Mouse (Mus musculus): ENCODE measurements around the gene Cep295nl. TPM values are rescaled to one million over a fixed set of nuclear protein-coding genes. Genes with fewer than 3 reads are reported as not detected.

Gene Cep295nl
- polyA plus RNA-seq, 1 experiment, result 0.06 TPM

DNA sequence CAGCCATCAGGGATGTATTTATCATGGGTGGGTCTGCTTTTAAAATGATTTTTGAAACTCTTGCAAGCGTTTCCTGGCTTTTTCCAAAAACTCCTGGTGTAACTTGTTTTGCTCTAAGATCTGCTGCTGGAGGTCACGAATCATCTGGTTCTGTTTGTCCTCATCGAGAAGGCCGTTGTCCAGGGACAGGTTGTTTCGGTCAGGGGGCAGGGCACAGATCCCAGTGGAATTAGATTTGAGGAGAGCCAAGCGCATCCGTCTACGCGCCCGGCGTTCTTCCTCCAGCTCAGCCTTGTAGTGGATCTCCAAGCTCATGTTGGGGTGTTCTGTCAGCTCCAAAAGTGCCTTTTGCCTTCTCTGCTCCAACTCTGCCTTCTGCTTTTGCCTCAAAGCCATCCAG, 9.9 kb downstream of the Cep295nl start:
- Histone ChIP-seq H3K4me1 (ENCODE audit: control insufficient read depth, insufficient read depth, low read length) (no peaks in the 10 kb centered on the region), H3K4me3 (ENCODE audit: insufficient read depth, low read depth, low read length) (no peak overlapping the region), H3K36me3 (ENCODE audit: control insufficient read depth, insufficient read depth, low read length) (no peaks in the 10 kb centered on the region), H3K27me3 (replicated peaks; ENCODE audit: control insufficient read depth, insufficient read depth, low read length) (no peaks in the 10 kb centered on the region), H3K27ac (ENCODE audit: insufficient read depth, low read depth, low read length) (no peak overlapping the region)
- TF ChIP-seq POLR2A (IDR thresholded peaks at IDR 0.05; ENCODE audit: low read depth, low read length) (no peak), CTCF (conservative IDR thresholded peaks at IDR 0.05; ENCODE audit: insufficient read depth, insufficient read length, low read depth, low read length) (no peak)
- WGBS, result 62% methylated on average over 11 of the region's 11 CpGs
- DNase-seq, result peak; percentile 55

DNA sequence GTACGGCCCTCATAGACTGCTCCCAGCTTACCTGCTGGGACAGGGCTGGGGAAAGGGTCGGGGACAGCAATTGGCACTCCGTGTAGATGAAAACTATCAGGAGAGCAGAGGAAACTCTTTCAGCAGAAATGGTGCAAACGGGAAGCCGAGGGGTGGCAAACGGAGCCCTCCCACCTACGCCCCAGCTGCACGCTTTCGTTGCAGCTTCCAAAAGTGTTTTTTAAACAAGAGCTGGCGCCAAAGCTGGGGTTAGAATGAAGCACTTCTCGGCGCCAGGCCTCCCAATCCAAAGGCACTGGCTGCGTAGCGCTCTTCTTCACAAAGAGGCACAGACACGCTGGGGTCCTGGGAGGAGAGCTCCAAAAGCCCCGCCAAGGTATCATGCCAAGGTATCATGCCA, 11.5 kb downstream of the Cep295nl start:
- no peaks in the 10 kb centered on the region for H3K4me1 ChIP-seq (ENCODE audit: control insufficient read depth, insufficient read depth, low read length)
- WGBS, result 97% methylated on average over 16 of the region's 16 CpGs
- H3K27ac ChIP-seq (ENCODE audit: insufficient read depth, low read depth, low read length), result no peak overlapping the region
- H3K36me3 ChIP-seq (ENCODE audit: control insufficient read depth, insufficient read depth, low read length), result no peaks in the 10 kb centered on the region
- H3K27me3 ChIP-seq (replicated peaks; ENCODE audit: control insufficient read depth, insufficient read depth, low read length), result no peaks in the 10 kb centered on the region
- no peak for TF ChIP-seq POLR2A (IDR thresholded peaks at IDR 0.05; ENCODE audit: low read depth, low read length)
- no peak for TF ChIP-seq CTCF (conservative IDR thresholded peaks at IDR 0.05; ENCODE audit: insufficient read depth, insufficient read length, low read depth, low read length)
- H3K4me3 ChIP-seq (ENCODE audit: insufficient read depth, low read depth, low read length), result no peak overlapping the region
- no peak for DNase-seq

DNA sequence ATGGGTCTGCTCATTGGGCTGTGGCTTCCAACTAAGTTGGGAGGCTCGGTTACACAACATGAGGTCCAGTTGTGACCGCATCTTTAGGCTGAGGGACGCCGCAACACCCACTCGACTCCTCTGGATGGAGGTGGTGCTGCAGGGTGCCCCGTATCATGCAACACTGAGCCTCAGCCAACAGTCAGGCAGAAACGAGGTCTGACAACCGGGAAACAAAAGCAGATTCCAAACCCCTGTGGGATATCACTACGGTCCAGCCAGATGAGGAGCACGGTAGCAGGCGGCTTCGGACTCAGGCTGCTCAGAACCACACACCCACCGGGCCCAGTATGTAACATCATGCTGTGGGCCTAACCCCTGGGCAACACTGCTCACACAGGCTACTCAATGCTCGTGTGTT, 11.9 kb downstream of the Cep295nl start:
- Histone ChIP-seq H3K27ac (ENCODE audit: insufficient read depth, low read depth, low read length) (no peak overlapping the region), H3K36me3 (ENCODE audit: control insufficient read depth, insufficient read depth, low read length) (no peaks in the 10 kb centered on the region), H3K4me3 (ENCODE audit: insufficient read depth, low read depth, low read length) (no peak overlapping the region), H3K27me3 (replicated peaks; ENCODE audit: control insufficient read depth, insufficient read depth, low read length) (no peaks in the 10 kb centered on the region), H3K4me1 (ENCODE audit: control insufficient read depth, insufficient read depth, low read length) (no peaks in the 10 kb centered on the region)
- TF ChIP-seq POLR2A (IDR thresholded peaks at IDR 0.05; ENCODE audit: low read depth, low read length) (no peak), CTCF (conservative IDR thresholded peaks at IDR 0.05; ENCODE audit: insufficient read depth, insufficient read length, low read depth, low read length) (no peak)
- DNase-seq, result no peak
- 91% methylated on average over 14 of the region's 14 CpGs for WGBS

DNA sequence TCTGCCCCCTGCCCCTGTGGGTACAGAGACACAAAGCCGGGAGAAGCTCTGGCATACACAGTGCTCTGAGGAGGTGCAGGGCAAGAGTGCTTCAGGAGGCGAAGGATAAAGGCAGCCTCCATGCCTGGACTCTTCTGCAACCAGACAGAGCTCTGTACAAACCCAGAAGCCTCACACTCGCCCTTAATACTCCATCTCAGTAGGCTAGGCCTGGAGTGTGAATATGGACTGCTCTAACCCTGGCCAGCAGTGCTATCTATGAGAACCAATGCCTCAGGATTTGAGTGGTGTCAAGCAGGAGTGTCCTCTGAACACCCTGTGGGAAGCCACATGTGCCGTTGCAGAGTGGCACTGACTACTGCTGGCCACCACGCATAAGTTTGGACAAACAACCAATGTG, 13.4 kb downstream of the Cep295nl start:
- Histone ChIP-seq H3K4me1 (ENCODE audit: control insufficient read depth, insufficient read depth, low read length) (no peaks in the 10 kb centered on the region), H3K4me3 (ENCODE audit: insufficient read depth, low read depth, low read length) (no peak overlapping the region), H3K36me3 (ENCODE audit: control insufficient read depth, insufficient read depth, low read length) (no peaks in the 10 kb centered on the region), H3K27me3 (replicated peaks; ENCODE audit: control insufficient read depth, insufficient read depth, low read length) (no peaks in the 10 kb centered on the region), H3K27ac (ENCODE audit: insufficient read depth, low read depth, low read length) (no peak overlapping the region)
- TF ChIP-seq CTCF (conservative IDR thresholded peaks at IDR 0.05; ENCODE audit: insufficient read depth, insufficient read length, low read depth, low read length) (no peak), POLR2A (IDR thresholded peaks at IDR 0.05; ENCODE audit: low read depth, low read length) (no peak)
- WGBS, result 90% methylated on average over 5 of the region's 5 CpGs
- no peak for DNase-seq

DNA sequence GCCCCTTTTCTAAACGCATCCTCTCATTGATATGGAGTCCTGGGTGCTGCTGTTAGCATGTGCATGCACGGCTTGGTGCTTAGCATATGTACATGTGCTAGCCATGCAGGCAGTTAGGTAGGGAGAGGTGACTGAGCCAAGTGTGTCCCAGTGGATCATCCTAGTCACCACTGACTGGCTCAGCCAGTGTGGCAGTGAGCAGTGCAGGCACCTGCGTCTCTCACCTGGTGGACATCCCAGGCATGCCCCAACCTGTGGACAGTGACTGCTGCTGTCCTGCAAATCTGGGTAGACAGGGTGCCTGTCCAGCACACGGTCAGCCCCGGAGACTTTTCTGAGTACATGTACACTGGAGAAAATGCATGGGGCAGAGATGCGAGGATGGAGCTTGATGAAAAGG, 13.8 kb downstream of the Cep295nl start:
- H3K4me1 ChIP-seq (ENCODE audit: control insufficient read depth, insufficient read depth, low read length), result no peaks in the 10 kb centered on the region
- no peaks in the 10 kb centered on the region for H3K27me3 ChIP-seq (replicated peaks; ENCODE audit: control insufficient read depth, insufficient read depth, low read length)
- H3K27ac ChIP-seq (ENCODE audit: insufficient read depth, low read depth, low read length), result no peak overlapping the region
- DNase-seq, result no peak
- no peak overlapping the region for H3K4me3 ChIP-seq (ENCODE audit: insufficient read depth, low read depth, low read length)
- no peaks in the 10 kb centered on the region for H3K36me3 ChIP-seq (ENCODE audit: control insufficient read depth, insufficient read depth, low read length)
- 90% methylated on average over 6 of the region's 6 CpGs for WGBS
- TF ChIP-seq CTCF (conservative IDR thresholded peaks at IDR 0.05; ENCODE audit: insufficient read depth, insufficient read length, low read depth, low read length), result no peak
- no peak for TF ChIP-seq POLR2A (IDR thresholded peaks at IDR 0.05; ENCODE audit: low read depth, low read length)

DNA sequence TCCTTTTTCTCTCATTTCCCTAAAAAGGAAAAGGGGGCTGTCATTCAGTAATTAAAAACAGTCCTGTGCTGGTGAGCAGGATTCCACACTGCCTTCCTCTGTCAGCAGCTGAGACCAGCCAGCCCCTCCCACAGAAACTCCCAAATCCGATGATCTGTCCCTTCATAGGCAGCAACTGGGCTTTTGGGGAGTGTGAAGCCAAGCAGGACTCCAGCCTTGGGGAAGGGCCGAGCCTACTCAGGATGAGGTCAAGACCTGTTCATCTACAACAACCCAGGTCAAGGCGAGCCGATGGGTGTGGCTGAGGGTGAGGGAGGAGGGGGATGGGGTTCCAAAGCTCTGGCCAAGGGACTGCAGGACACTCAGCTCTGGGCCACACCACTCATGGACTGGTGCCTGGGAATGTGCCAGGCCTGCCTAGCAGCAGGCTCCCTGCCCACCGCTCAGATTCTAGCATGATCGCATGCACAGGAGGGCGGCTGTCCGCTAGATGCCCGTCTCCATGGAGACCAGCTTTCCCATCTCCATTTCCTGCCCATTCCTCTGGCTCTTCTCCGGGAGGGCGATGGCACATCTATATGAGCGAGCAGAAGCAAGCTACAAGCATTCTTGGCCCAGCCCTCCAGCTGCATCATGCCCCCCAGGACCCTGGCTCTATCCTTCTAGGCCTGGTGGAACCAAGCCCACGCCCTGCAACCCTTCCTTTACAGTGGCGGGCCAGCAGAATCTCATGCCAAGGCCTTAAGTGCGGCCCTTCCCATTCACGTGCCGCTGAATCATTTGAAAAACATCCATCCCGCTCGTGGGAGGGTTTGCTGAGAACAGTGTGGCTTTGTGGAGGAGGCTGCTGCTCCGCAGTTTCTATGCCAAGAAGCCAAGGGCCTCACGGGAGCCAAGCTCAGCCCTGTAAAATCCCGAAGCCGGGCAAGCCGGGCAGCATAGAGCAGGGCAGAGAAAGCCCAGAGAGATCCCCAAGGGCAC, 15.0 kb downstream of the Cep295nl start:
- Histone ChIP-seq H3K4me3 (ENCODE audit: insufficient read depth, low read depth, low read length) (no peak overlapping the region), H3K27me3 (replicated peaks; ENCODE audit: control insufficient read depth, insufficient read depth, low read length) (no peaks in the 10 kb centered on the region), H3K27ac (ENCODE audit: insufficient read depth, low read depth, low read length) (peak overlapping the region; percentile 12; the same call in 1 of the 2 replicates), H3K36me3 (ENCODE audit: control insufficient read depth, insufficient read depth, low read length) (no peaks in the 10 kb centered on the region), H3K4me1 (ENCODE audit: control insufficient read depth, insufficient read depth, low read length) (no peaks in the 10 kb centered on the region)
- WGBS, result 58% methylated on average over 24 of the region's 24 CpGs
- DNase-seq, result peak; percentile 48
- TF ChIP-seq CTCF (conservative IDR thresholded peaks at IDR 0.05; ENCODE audit: insufficient read depth, insufficient read length, low read depth, low read length) (no peak), POLR2A (IDR thresholded peaks at IDR 0.05; ENCODE audit: low read depth, low read length) (no peak)

DNA sequence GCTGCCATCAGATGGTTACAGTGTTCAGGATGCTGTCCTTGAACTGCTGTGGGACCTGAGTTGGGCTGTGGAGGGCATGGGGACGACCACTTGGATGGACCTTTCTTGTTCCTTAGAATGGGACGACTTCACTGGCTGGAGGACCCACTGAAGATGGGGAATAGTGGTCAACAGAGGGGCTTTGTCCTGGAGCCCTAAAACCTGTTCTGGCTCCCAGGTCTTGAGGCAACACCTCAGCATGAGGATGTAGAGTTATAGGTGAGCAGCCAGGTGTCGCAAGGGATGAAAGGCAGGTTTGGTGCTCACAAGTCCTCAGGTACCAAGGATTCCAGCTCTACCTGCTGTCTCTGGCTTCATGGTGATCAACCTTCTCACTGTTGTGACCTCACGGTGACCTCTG, 15.8 kb downstream of the Cep295nl start:
- Histone ChIP-seq H3K27me3 (replicated peaks; ENCODE audit: control insufficient read depth, insufficient read depth, low read length) (no peaks in the 10 kb centered on the region), H3K4me1 (ENCODE audit: control insufficient read depth, insufficient read depth, low read length) (no peaks in the 10 kb centered on the region), H3K4me3 (ENCODE audit: insufficient read depth, low read depth, low read length) (no peak overlapping the region), H3K36me3 (ENCODE audit: control insufficient read depth, insufficient read depth, low read length) (no peaks in the 10 kb centered on the region), H3K27ac (ENCODE audit: insufficient read depth, low read depth, low read length) (no peak overlapping the region)
- no peak for DNase-seq
- TF ChIP-seq POLR2A (IDR thresholded peaks at IDR 0.05; ENCODE audit: low read depth, low read length) (no peak), CTCF (conservative IDR thresholded peaks at IDR 0.05; ENCODE audit: insufficient read depth, insufficient read length, low read depth, low read length) (no peak)
- 94% methylated on average over 4 of the region's 4 CpGs for WGBS

All from kidney, adult 2 months (tissue).